Mouse (Mus musculus) liver, adult 2 months (tissue): ENCODE measurements at regions not wholly inside any gene's neighbourhood (a gene's known extent, or its start where the extent isn't known, plus 50 kb on each side); places are given as distances from the start of the nearest gene placed in this dataset.
A peak's percentile ranks its signal among the peaks of the same experiment; 100 is the strongest.

ENCODE experiments used
- DNase-seq: peaks from one replicate; pipeline ENCODE4 v3.0.0-alpha.2; 2011; ENCODE audit warnings: low read depth, low spot score; ENCODE audit errors: extremely low read depth
- H3K27ac ChIP-seq: fragments of 200-500 bp; replicated peaks from 2 replicates; pipeline ENCODE4 v1.5.1; 2012; ENCODE audit warnings: low read depth, mild to moderate bottlenecking, control low read depth, inconsistent platforms, low read length; ENCODE audit not compliant: insufficient read depth
- H3K27me3 ChIP-seq: fragments of 200-500 bp; 2 replicates; pipeline ENCODE4 v1.6.1; 2012; ENCODE audit warnings: mild to moderate bottlenecking, moderate library complexity, low read length, inconsistent platforms; ENCODE audit not compliant: control insufficient read depth, insufficient read depth
- H3K36me3 ChIP-seq: fragments of 200-500 bp; 2 replicates; pipeline ENCODE4 v1.6.1; 2012; ENCODE audit warnings: low read length, inconsistent platforms; ENCODE audit not compliant: control insufficient read depth, insufficient read depth
- H3K4me1 ChIP-seq: fragments of 200-500 bp; 2 replicates; pipeline ENCODE4 v1.6.1; 2011; ENCODE audit warnings: low read length; ENCODE audit not compliant: control insufficient read depth, insufficient read depth
- H3K4me3 ChIP-seq: fragments of 200-500 bp; 2 replicates; pipeline ENCODE4 v1.5.1; 2011; ENCODE audit warnings: low read depth, mild to moderate bottlenecking, control low read depth, low read length, moderate library complexity; ENCODE audit not compliant: insufficient read depth
- H3K79me2 ChIP-seq: fragments of 200-500 bp; 2 replicates; pipeline ENCODE4 v1.6.1; 2012; ENCODE audit warnings: inconsistent platforms, mild to moderate bottlenecking, low read length, moderate library complexity; ENCODE audit not compliant: control insufficient read depth, insufficient read depth
- H3K9ac ChIP-seq: fragments of 200-500 bp; 2 replicates; pipeline ENCODE4 v1.6.1; 2012; ENCODE audit warnings: low read depth, mild to moderate bottlenecking, control low read depth, inconsistent platforms, low read length
- CTCF ChIP-seq: fragments of 200-500 bp; IDR thresholded peaks from 2 replicates; pipeline ENCODE4 v1.5.1; 2011; ENCODE audit warnings: low read depth, low read length, control low read depth
- POLR2A ChIP-seq: fragments of 200-500 bp; IDR thresholded peaks from 2 replicates; pipeline ENCODE4 v1.6.1; 2011; ENCODE audit warnings: low read length, control low read depth; ENCODE audit not compliant: insufficient read depth; ENCODE audit errors: extremely low read depth
- WGBS: fragments of 180-500 bp; shearing (Covaris S2); methylation state at CpG from one replicate; pipeline ENCODE4 v1.1.7; 2018; 5-methylcytosine and 5-hydroxymethylcytosine counted together

- peaks cover 5% of the 10 kb centered on the region; the same call in 1 of the 2 replicates for H3K4me1 ChIP-seq
- no peaks in the 10 kb centered on the region for H3K36me3 ChIP-seq
- H3K27ac ChIP-seq: no peak overlapping the region
- TF ChIP-seq CTCF: no peak
- no peak for TF ChIP-seq POLR2A
- 87% methylated on average over 9 of the region's 9 CpGs for WGBS
- no peaks in the 10 kb centered on the region for H3K27me3 ChIP-seq
- no peak overlapping the region for H3K9ac ChIP-seq
- H3K4me3 ChIP-seq: no peak overlapping the region
- H3K79me2 ChIP-seq: no peaks in the 10 kb centered on the region
- no peak for DNase-seq
Measured at GRCm38 (mm10) chr6:95202978-95203377, 85.9 kb downstream of the Kbtbd8 start.

- 20% methylated on average over 3 of the region's 3 CpGs for WGBS
- H3K9ac ChIP-seq: no peak overlapping the region
- H3K4me1 ChIP-seq: peaks cover 5% of the 10 kb centered on the region; the same call in 1 of the 2 replicates
Measured at GRCm38 (mm10) chr6:95204231-95204630, 87.2 kb downstream of the Kbtbd8 start.

GRCm38 (mm10) chr6:95207063-95207462, 90.0 kb downstream of the Kbtbd8 start:
- Histone ChIP-seq H3K36me3 (no peaks in the 10 kb centered on the region), H3K27me3 (no peaks in the 10 kb centered on the region), H3K9ac (no peak overlapping the region), H3K27ac (no peak overlapping the region), H3K79me2 (no peaks in the 10 kb centered on the region), H3K4me3 (no peak overlapping the region), H3K4me1 (peaks cover 5% of the 10 kb centered on the region; the same call in 1 of the 2 replicates)
- WGBS: 42% methylated on average over 2 of the region's 2 CpGs
- no peak for TF ChIP-seq POLR2A
- TF ChIP-seq CTCF: peak; percentile 52; the same call in 1 of the 2 replicates
- DNase-seq: peak; percentile 30

More at GRCm38 (mm10) chr6:95204231-95204630, 87.2 kb downstream of the Kbtbd8 start:
- Histone ChIP-seq H3K79me2 (no peaks in the 10 kb centered on the region), H3K36me3 (no peaks in the 10 kb centered on the region), H3K27me3 (no peaks in the 10 kb centered on the region), H3K27ac (no peak overlapping the region), H3K4me3 (no peak overlapping the region)
- peak; percentile 76 for DNase-seq
- TF ChIP-seq CTCF: no peak
- no peak for TF ChIP-seq POLR2A

- TF ChIP-seq CTCF (no peak), POLR2A (no peak)
- Histone ChIP-seq H3K4me1 (no peaks in the 10 kb centered on the region), H3K4me3 (no peak overlapping the region), H3K27ac (no peak overlapping the region), H3K36me3 (no peaks in the 10 kb centered on the region), H3K27me3 (no peaks in the 10 kb centered on the region), H3K79me2 (no peaks in the 10 kb centered on the region), H3K9ac (no peak overlapping the region)
- 60% methylated on average over 6 of the region's 6 CpGs for WGBS
- no peak for DNase-seq
Measured at GRCm38 (mm10) chr6:95217431-95217830, 100.4 kb downstream of the Kbtbd8 start.

GRCm38 (mm10) chr6:95218830-95219229, 101.8 kb downstream of the Kbtbd8 start:
- WGBS: 59% methylated on average over 3 of the region's 3 CpGs
- no peak for DNase-seq
- H3K27me3 ChIP-seq: no peaks in the 10 kb centered on the region
- H3K4me3 ChIP-seq: no peak overlapping the region
- H3K79me2 ChIP-seq: no peaks in the 10 kb centered on the region
- TF ChIP-seq CTCF: no peak
- TF ChIP-seq POLR2A: no peak
- H3K36me3 ChIP-seq: no peaks in the 10 kb centered on the region
- no peaks in the 10 kb centered on the region for H3K4me1 ChIP-seq
- no peak overlapping the region for H3K27ac ChIP-seq
- no peak overlapping the region for H3K9ac ChIP-seq

- H3K27me3 ChIP-seq: no peaks in the 10 kb centered on the region
- H3K9ac ChIP-seq: no peak overlapping the region
- 28% methylated on average over 7 of the region's 7 CpGs for WGBS
- no peak overlapping the region for H3K4me3 ChIP-seq
- DNase-seq: peak; percentile 64
- TF ChIP-seq POLR2A: no peak
- peak; percentile 79 for TF ChIP-seq CTCF
- H3K4me1 ChIP-seq: no peaks in the 10 kb centered on the region
- H3K79me2 ChIP-seq: no peaks in the 10 kb centered on the region
- H3K36me3 ChIP-seq: no peaks in the 10 kb centered on the region
- H3K27ac ChIP-seq: no peak overlapping the region
Measured at GRCm38 (mm10) chr6:95223537-95223936, 98.4 kb upstream of the Gm10234 start.
